Mouse (Mus musculus) neural tube, embryonic 14.5 days (tissue): Measurements from ENCODE around the gene Gtpbp2. TPM values are rescaled to one million over a fixed set of nuclear protein-coding genes. Genes with fewer than 3 reads are reported as not detected.
A peak's percentile ranks its signal among the peaks of the same experiment; 100 is the strongest.

Source experiments
- ATAC-seq: fragments of 200-750 bp; cut with Nextera tagmentation; 2 replicates; pipeline ENCODE4 v1.8.0; 2017; ENCODE audit warnings: low read depth, mild to moderate bottlenecking, moderate TSS enrichment, moderate library complexity
- H3K27ac ChIP-seq: fragments of 300-500 bp; sonication (generic); 2 replicates; pipeline ENCODE4 v1.5.1; 2014; ENCODE audit warnings: low read depth, mild to moderate bottlenecking, control low read depth, low read length, moderate library complexity, mixed read lengths
- H3K27me3 ChIP-seq: fragments of 300-500 bp; sonication (generic); 2 replicates; pipeline ENCODE4 v1.6.1; 2014; ENCODE audit warnings: low read length; ENCODE audit not compliant: control insufficient read depth, insufficient read depth
- H3K36me3 ChIP-seq: fragments of 300-500 bp; sonication (generic); 2 replicates; pipeline ENCODE4 v1.6.1; 2014; ENCODE audit warnings: low read length, mixed read lengths; ENCODE audit not compliant: control insufficient read depth, insufficient read depth
- H3K4me1 ChIP-seq: fragments of 300-500 bp; sonication (generic); 2 replicates; pipeline ENCODE4 v1.6.1; 2014; ENCODE audit warnings: low read length; ENCODE audit not compliant: control insufficient read depth, insufficient read depth
- H3K4me2 ChIP-seq: fragments of 300-500 bp; sonication (generic); 2 replicates; pipeline ENCODE4 v1.6.1; 2014; ENCODE audit warnings: mild to moderate bottlenecking, low read depth, low read length, control low read depth
- H3K4me3 ChIP-seq: fragments of 300-500 bp; sonication (generic); 2 replicates; pipeline ENCODE4 v1.5.1; 2014; ENCODE audit warnings: low read depth, low read length, control low read depth, mixed read lengths
- H3K9ac ChIP-seq: fragments of 300-500 bp; sonication (generic); replicated peaks from 2 replicates; pipeline ENCODE4 v1.6.1; 2014; ENCODE audit warnings: low read depth, mild to moderate bottlenecking, control low read depth, low read length, mixed read lengths
- H3K9me3 ChIP-seq: fragments of 300-500 bp; sonication (generic); 2 replicates; pipeline ENCODE4 v1.6.1; 2016; ENCODE audit warnings: low read length; ENCODE audit not compliant: control insufficient read depth
- WGBS: fragments of 180-500 bp; shearing (Covaris S2); extraction: QIAGEN DNeasy Blood & Tissue Kit; methylation state at CpG from one replicate; pipeline ENCODE4 v1.1.7; 2014; 5-methylcytosine and 5-hydroxymethylcytosine counted together
- polyA plus RNA-seq: library from polyadenylated mRNA; unstranded; fragments of >200 nt; fragmentation: Nextera tagmentation; extraction: Ambion mirVana; gene quantifications from 2 replicates; pipeline ENCODE4 v1.2.1, GENCODE M21; 2014

Gene Gtpbp2
- polyA plus RNA-seq, 1 experiment from 2014 or later: 28.1 TPM

DNA sequence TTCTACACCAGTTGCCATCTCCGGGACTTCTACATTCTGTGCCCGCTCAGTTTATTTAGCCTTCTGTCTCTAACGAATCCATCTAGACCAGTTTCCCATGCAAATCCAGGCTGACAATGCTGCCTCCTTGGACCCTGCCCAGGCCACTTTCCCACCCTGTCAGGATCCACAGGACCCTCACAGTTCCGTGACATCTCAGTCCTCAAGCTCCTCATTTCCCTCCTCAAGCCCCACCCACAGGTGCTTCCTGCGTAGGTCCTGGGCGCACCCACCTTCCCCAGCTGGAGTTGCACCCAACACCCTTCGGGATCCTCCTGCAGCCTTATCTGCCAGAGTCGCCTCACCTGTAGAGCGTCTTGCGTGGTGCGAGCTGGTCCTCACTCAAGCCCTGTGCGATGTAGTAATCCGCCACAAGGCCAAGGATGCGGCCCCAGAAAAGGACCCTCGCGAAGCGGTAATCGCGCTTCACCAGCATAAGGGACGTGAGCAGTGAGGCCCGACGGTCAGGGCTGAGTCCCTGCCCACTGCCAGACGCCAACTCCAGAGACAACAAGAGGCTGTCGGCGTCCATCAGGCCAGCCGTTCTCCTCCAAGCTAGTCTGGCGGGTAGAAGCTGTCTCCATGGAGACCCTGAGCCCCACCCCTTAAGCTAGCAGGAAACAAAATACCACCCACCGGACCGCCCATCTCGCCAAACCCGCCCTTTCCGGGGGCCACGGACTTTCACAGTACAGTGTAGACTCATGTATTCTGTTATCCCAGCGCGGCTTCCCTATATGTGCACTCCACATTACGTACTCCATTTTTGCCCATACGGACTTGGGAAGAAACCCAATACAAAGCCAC lies 17.0 kb upstream of the Gtpbp2 start, which contains the start of gene Rsph9:
Rsph9 (minus strand) TSS at position 639 of the 846 bp plus-strand sequence.
- Histone ChIP-seq H3K27ac (no peak within 1 kb of the TSS), H3K36me3 (peaks cover 9% of the 10 kb centered on the region), H3K9ac (peak within 1 kb of the TSS; percentile 51), H3K9me3 (no peaks in the 10 kb centered on the region), H3K4me1 (0 out of 2 replicates have a peak, but pooled peaks cover 8% of the 10 kb centered on the region), H3K4me2 (peak within 1 kb of the TSS; percentile 57), H3K27me3 (no peaks in the 10 kb centered on the region), H3K4me3 (peak within 1 kb of the TSS; percentile 28)
- ATAC-seq: peak; percentile 91
- 8% methylated on average over 37 of the region's 37 CpGs for WGBS

DNA sequence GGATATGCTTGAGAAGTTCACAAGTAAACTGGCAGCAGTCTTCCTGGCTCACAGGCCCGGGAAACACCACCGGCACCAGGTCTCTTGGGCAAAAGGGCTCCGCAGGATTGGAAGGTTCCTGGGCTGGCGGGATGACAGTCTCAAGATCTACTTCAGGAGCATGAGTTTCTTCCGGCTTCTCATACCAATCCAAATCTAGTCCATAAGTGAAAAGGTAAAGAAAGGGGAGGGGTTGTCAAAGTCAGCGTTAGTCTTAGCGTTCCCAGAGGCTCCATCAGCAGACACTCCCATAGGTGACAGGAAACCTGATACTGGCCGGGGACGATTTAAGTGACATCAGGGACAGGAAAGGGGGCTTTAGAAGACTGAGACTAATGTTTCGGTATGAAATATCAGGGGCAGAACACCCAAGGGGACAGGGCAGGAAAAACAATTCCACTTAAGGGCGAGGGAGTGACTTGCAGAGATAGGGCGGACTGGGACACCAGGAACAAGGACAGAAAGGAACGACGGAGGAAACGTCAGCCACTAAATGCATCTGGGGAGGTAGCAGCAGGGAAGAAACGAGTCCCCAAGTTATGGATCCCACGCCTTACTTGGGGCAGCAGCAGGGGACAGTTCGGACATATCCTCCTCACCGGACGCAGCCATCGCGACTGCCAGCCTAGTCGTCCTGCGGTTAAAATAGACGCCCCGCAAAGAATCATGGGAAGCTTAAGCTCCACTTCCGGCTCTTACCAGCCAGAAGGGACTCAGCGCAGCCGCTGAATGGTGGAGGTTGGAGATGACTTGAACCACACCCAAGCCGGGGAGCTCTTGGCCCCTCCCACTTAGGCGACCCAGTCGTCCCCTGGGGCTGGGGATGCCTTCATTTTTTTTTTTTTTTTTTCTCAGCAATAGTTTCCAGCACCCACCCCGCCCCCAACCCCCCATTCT lies 7.7 kb upstream of the Gtpbp2 start, which contains the start of gene Mad2l1bp:
Mad2l1bp (minus strand) TSS at position 707 of the 936 bp plus-strand sequence.
- Histone ChIP-seq H3K36me3 (peaks cover 4% of the 10 kb centered on the region; the same call in 1 of the 2 replicates), H3K9me3 (no peaks in the 10 kb centered on the region), H3K4me2 (peak within 1 kb of the TSS; percentile 86), H3K4me1 (peaks cover 8% of the 10 kb centered on the region; the same call in 1 of the 2 replicates), H3K27ac (0 out of 2 replicates have a peak within 1 kb of the TSS, but pooled peaks have one; percentile 24), H3K27me3 (no peaks in the 10 kb centered on the region), H3K9ac (peak within 1 kb of the TSS; percentile 57), H3K4me3 (peak within 1 kb of the TSS; percentile 51)
- ATAC-seq: peak; percentile 92
- 7% methylated on average over 33 of the region's 33 CpGs for WGBS

DNA sequence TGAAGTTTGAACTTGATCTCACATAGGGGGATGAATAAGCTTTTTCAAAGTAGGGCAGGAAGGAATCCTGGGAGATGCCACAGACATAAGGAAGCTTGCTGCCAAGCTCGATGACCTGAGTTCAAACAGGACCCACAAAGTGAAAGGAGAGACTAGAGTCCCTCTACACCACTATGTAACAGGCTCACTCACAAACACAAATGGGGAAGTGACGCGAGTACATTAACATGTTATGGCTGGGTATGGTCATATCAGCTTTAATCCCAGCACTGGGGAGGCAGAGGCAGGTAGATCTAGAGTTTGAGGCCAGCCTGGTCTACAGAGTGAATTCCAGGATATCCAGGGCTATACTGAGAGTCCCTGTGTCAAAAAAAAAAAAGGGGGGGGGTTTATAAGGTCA lies 6.5 kb upstream of the Gtpbp2 start:
- no peak overlapping the region for H3K9ac ChIP-seq
- 98% methylated on average over 3 of the region's 3 CpGs for WGBS
- ATAC-seq: no peak

GRCm38 (mm10) chr17:46156680-46157079 lies 4.2 kb upstream of the Gtpbp2 start:
- Histone ChIP-seq H3K27ac (no peak overlapping the region), H3K4me1 (peaks cover 11% of the 10 kb centered on the region), H3K27me3 (no peaks in the 10 kb centered on the region), H3K4me2 (no peak overlapping the region), H3K36me3 (no peaks in the 10 kb centered on the region), H3K4me3 (no peak overlapping the region), H3K9ac (no peak overlapping the region), H3K9me3 (no peaks in the 10 kb centered on the region)
- no peak for ATAC-seq
- 89% methylated on average over 5 of the region's 5 CpGs for WGBS

More for the DNA sequence above, 6.5 kb upstream of the Gtpbp2 start:
- no peaks in the 10 kb centered on the region for H3K27me3 ChIP-seq
- peaks cover 8% of the 10 kb centered on the region; the same call in 1 of the 2 replicates for H3K4me1 ChIP-seq
- no peaks in the 10 kb centered on the region for H3K36me3 ChIP-seq
- H3K4me3 ChIP-seq: no peak overlapping the region
- H3K27ac ChIP-seq: no peak overlapping the region
- no peak overlapping the region for H3K4me2 ChIP-seq
- no peaks in the 10 kb centered on the region for H3K9me3 ChIP-seq

GRCm38 (mm10) chr17:46157131-46157530 lies 3.7 kb upstream of the Gtpbp2 start:
- H3K9ac ChIP-seq: no peak overlapping the region
- H3K4me1 ChIP-seq: peaks cover 14% of the 10 kb centered on the region
- H3K9me3 ChIP-seq: no peaks in the 10 kb centered on the region
- 90% methylated on average over 8 of the region's 8 CpGs for WGBS
- H3K27me3 ChIP-seq: no peaks in the 10 kb centered on the region
- no peak overlapping the region for H3K4me3 ChIP-seq
- H3K4me2 ChIP-seq: no peak overlapping the region
- no peak for ATAC-seq
- H3K27ac ChIP-seq: no peak overlapping the region
- H3K36me3 ChIP-seq: no peaks in the 10 kb centered on the region

GRCm38 (mm10) chr17:46159236-46159635 lies 1.6 kb upstream of the Gtpbp2 start:
- H3K27me3 ChIP-seq: no peaks in the 10 kb centered on the region
- WGBS: 71% methylated on average over 2 of the region's 2 CpGs
- H3K27ac ChIP-seq: no peak overlapping the region
- ATAC-seq: no peak
- H3K9me3 ChIP-seq: no peaks in the 10 kb centered on the region
- H3K4me2 ChIP-seq: no peak overlapping the region
- no peak overlapping the region for H3K4me3 ChIP-seq
- H3K4me1 ChIP-seq: peaks cover 6% of the 10 kb centered on the region; the same call in 1 of the 2 replicates
- H3K36me3 ChIP-seq: peaks cover 2% of the 10 kb centered on the region; the same call in 1 of the 2 replicates
- no peak overlapping the region for H3K9ac ChIP-seq

DNA sequence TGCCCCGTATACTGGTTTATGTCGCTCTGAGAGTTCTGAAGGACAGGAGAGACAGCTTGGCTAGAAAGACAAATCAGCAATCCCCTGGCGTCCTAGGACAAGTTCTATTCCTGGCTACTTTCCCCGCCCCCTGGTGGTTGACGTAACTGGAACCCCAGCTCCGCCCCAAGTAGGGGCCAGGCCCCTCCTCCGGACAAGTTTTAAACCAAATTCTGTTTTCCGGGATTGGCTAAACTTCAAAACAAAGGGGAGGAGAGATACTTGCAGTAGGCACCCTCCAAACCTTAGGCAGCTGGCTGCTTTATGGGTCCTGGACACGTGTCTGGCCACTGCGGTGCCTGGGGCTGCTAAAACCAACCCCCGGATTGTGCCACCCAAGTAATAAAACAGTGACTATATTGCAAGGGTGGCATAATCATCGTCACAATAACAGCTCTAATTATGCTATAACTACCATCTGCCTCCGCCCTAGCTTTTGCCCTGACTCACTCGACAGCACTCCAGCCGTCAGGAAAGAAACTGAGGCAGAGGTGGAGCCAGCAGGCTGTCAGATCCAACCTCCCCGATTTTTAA lies 656 bp upstream of the Gtpbp2 start:
- Histone ChIP-seq H3K4me1 (peaks cover 6% of the 10 kb centered on the region; the same call in 1 of the 2 replicates), H3K9ac (peak overlapping the region; percentile 3), H3K27me3 (no peaks in the 10 kb centered on the region), H3K36me3 (peaks cover 10% of the 10 kb centered on the region; the same call in 1 of the 2 replicates), H3K9me3 (no peaks in the 10 kb centered on the region), H3K4me2 (peak overlapping the region; percentile 58), H3K27ac (peak overlapping the region; percentile 41; the same call in 1 of the 2 replicates), H3K4me3 (peak overlapping the region; percentile 84)
- 1% methylated on average over 16 of the region's 16 CpGs for WGBS
- peak; percentile 59 for ATAC-seq

GRCm38 (mm10) chr17:46161179-46161578 lies 347 bp downstream of the Gtpbp2 start:
- H3K36me3 ChIP-seq: peaks cover 17% of the 10 kb centered on the region
- H3K9ac ChIP-seq: peak overlapping the region; percentile 80

More at GRCm38 (mm10) chr17:46161179-46161578, 347 bp downstream of the Gtpbp2 start:
- Histone ChIP-seq H3K27ac (peak overlapping the region; percentile 78), H3K27me3 (no peaks in the 10 kb centered on the region), H3K4me1 (peaks cover 6% of the 10 kb centered on the region; the same call in 1 of the 2 replicates), H3K4me3 (peak overlapping the region; percentile 84), H3K9me3 (no peaks in the 10 kb centered on the region), H3K4me2 (peak overlapping the region; percentile 75)
- under 1% methylated on average over 19 of the region's 19 CpGs for WGBS
- ATAC-seq: peak; percentile 55
